Mouse (Mus musculus) lung, adult 2 months (tissue): ENCODE results near the gene Stk4. TPM values are rescaled to one million over a fixed set of nuclear protein-coding genes. Genes with fewer than 3 reads are reported as not detected.
"Not testable (repeated sequence)": the region's sequence is repeated elsewhere in the genome, so short reads cannot be mapped to it uniquely, and the experiment has no call there.

Source experiments
- DNase-seq: peaks from one replicate; pipeline ENCODE4 v3.0.0; 2022
- H3K4me1 ChIP-seq: fragments of 200-500 bp; 2 replicates; pipeline ENCODE4 v1.6.1; 2011; ENCODE audit warnings: low read length; ENCODE audit not compliant: control insufficient read depth, insufficient read depth
- H3K4me3 ChIP-seq: fragments of 200-500 bp; replicated peaks from 2 replicates; pipeline ENCODE3; 2011; ENCODE audit warnings: low read depth, mild to moderate bottlenecking, control low read depth, low read length; ENCODE audit errors: extremely low read depth
- CTCF ChIP-seq: fragments of 200-500 bp; IDR thresholded peaks from 2 replicates; pipeline ENCODE4 v1.5.1; 2011; ENCODE audit warnings: mild to moderate bottlenecking, low read length, control low read depth; ENCODE audit not compliant: insufficient read depth
- POLR2A ChIP-seq: fragments of 200-500 bp; IDR thresholded peaks from 2 replicates; pipeline ENCODE4 v1.6.1; 2011; ENCODE audit warnings: low read depth, mild to moderate bottlenecking, control low read depth, low read length, borderline replicate concordance; ENCODE audit errors: extremely low read depth
- WGBS: fragments of 180-500 bp; shearing (Covaris S2); methylation state at CpG from one replicate; pipeline ENCODE4 v1.1.7; 2018; 5-methylcytosine and 5-hydroxymethylcytosine counted together
- polyA plus RNA-seq: library from polyadenylated mRNA; depleted of rRNA; stranded (reverse); fragments of >200 nt; gene quantifications from 2 replicates; pipeline ENCODE4 v1.2.3, GENCODE M21; 2012

Gene Stk4
- polyA plus RNA-seq, 1 experiment: 31.3 TPM

DNA sequence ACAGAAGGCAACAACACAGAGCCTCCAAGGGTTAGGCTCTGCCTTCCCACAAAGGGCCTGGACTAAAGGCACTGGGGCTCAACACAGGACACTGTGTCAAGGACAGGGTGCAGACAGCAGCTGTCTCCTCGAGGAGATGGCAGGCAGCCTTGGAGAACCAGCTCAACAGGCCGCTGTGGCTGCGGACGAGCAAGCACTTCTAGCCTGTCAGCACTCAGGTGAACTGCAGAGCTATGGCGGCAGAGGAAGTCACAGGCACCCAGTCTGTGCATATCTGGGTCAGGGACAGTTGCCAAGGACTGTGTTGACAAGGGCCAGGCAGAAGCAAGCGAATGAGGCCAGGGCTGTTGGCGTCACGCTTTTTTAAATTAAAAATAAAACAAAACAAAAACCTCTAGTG is 16.4 kb upstream of the Stk4 start:
- DNase-seq: no peak
- TF ChIP-seq POLR2A (no peak), CTCF (no peak)
- no peaks in the 10 kb centered on the region for H3K4me1 ChIP-seq
- WGBS: 66% methylated on average over 8 of the region's 8 CpGs
- H3K4me3 ChIP-seq: no peak overlapping the region

DNA sequence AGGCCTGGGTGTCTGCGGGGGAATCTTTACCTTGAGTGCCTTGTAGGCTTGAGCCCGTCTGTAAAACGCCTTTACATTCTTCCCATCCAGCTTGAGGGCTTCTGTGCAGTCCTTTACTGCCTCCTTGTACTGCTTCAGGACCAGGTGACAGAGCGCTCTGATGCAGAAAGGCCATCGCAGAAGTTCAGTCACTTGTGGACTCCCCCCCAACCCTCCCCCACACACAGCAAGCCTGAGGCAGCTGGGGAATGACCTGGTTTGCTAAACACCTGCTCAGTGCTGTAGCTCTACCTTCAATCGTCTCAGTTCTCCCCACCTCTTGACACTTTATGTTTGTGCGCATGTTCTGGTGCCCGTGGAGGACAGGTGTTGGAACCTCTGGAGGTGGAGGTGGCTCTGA is 15.5 kb upstream of the Stk4 start:
- Histone ChIP-seq H3K4me1 (no peaks in the 10 kb centered on the region), H3K4me3 (no peak overlapping the region)
- DNase-seq: no peak
- no peak for TF ChIP-seq CTCF
- TF ChIP-seq POLR2A: no peak
- 96% methylated on average over 8 of the region's 8 CpGs for WGBS

DNA sequence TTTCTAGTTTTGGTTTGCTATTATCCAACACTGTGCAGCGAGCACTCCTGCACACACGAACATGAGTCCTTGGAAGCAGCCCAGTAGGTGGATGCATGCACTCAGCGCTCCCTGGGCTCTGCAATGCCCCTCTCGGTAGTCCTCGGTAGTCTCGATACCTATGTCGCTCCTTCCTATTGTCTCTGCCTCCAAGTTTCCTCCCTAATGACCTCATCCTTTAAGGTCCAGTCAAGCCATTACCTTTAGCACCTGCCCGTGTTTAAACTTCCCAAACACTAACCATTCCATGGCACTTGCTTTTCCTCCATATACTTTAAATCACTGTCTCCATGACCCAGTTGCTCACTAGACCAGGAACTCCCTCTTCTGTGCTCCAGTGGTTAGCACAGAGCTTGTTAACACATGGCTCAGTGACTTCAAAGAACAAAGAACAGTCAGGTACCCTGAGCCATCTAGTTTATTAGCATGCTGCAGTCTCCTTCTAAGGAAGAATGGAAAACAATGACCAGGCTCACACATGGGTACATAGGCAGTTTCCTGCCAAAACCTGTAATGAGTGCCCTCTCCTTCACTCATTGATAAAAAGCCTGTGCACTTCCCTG is 10.4 kb upstream of the Stk4 start:
- TF ChIP-seq POLR2A (no peak), CTCF (no peak)
- DNase-seq: no peak
- H3K4me3 ChIP-seq: no peak overlapping the region
- no peaks in the 10 kb centered on the region for H3K4me1 ChIP-seq
- WGBS: 87% methylated on average over 8 of the region's 8 CpGs

DNA sequence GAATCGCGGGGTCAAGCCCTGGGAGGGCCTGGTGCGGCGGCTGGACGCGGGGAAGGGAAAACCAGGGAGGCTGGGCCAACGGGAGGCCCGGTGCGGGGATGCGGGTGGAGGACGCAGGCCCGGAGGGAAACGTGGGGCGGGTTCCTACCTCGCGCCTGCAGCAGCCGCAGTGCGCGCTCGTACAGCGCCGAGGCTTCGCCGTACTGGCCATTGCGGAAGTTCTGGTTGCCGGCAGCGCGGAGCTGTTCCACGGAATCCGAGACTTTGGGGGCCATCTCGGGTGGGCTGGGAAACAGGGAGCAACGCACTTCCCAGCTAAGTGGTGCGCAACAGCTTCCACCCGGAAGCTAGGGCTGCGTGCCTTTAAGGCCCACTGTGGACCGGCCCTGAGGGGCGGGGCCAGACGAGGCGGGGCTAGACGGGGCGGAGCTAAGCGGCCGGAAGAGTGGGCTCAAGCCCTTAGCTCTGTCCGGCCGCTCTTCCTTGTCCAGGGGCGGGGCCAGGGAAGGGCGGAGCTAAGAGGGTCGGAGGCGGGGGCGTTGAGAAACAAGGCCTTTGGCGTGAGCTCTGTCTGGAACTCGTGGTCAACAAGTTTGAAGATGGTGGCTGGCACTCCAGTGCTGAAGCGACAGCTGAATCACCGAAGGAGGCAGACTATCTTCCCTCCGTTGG is 779 bp downstream of the Stk4 start, which contains the start of gene Tomm34:
TSS of gene Tomm34 (minus strand) at position 405 of the 672 bp plus-strand sequence.
- DNase-seq: peak; percentile 97
- WGBS: under 1% methylated on average over 55 of the region's 55 CpGs
- peak within 1 kb of the TSS; percentile 79 for H3K4me3 ChIP-seq
- TF ChIP-seq POLR2A (peak; percentile 99), CTCF (no peak)
- H3K4me1 ChIP-seq: peaks cover 6% of the 10 kb centered on the region

DNA sequence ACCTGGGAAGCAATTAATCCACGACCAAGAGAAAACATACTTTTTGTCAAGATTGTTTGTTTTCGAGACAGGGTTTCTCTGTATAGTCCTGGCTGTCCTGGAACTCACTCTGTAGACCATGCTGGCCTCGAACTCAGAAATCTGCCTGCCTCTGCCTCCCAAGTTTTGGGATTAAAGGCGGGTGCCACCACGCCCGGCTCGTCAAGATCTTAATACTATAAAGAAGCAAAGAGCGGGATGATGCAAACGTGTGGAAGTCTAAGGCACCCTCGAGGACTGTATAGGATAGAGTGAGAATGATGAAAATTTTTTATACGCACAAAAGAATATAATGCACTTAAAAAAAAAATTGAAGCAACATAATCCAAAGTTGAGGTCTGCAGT is 1.3 kb downstream of the Stk4 start:
- not testable (repeated sequence) for H3K4me1 ChIP-seq, H3K4me3 ChIP-seq, DNase-seq
- 74% methylated on average over 11 of the region's 11 CpGs for WGBS

DNA sequence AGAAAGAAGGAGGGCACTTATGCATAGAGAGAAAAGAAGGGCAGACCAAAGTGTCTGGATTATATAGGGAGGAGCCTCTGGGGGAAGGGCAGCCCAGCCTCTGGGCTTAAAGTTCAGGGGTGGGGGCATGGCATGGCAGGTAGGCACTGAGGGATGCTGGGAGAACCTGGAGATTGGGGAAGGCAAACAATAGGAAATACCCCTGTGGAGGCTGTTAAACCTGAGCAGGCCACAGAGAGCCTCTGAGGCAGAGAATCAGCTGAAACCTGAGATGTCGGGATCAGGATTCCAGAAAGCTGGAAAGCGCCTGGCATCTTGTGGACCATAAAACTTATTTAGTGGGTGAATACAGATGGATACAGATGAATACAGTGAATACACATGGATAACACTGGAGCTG is 2.0 kb downstream of the Stk4 start:
- no peak for TF ChIP-seq POLR2A
- TF ChIP-seq CTCF: no peak
- 96% methylated on average over 2 of the region's 2 CpGs for WGBS
- DNase-seq: no peak
- H3K4me1 ChIP-seq: peaks cover 9% of the 10 kb centered on the region
- no peak overlapping the region for H3K4me3 ChIP-seq

DNA sequence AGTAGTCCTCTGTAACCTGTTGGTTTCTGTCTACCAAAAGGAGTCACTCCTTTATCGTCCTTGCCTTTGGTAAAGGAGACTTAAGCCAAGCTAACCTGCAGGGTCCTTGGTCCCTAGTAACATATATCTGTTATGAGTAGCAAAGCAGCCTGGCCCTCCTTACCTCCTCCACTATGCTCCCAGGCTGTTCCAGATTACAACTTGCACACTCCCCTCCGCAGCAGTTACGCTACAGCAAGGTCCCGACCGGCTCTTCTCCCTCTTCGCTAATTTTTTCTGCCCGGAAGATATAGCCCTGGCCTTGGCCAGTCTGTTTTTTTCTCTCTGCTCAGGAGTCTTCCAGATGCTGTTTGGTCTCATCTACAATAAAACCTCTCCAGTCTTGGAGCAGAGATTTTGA is 3.0 kb downstream of the Stk4 start:
- 87% methylated on average over 7 of the region's 7 CpGs for WGBS
- no peak for DNase-seq
- Histone ChIP-seq H3K4me3 (no peak overlapping the region), H3K4me1 (peaks cover 10% of the 10 kb centered on the region)
- no peak for TF ChIP-seq CTCF
- TF ChIP-seq POLR2A: no peak

DNA sequence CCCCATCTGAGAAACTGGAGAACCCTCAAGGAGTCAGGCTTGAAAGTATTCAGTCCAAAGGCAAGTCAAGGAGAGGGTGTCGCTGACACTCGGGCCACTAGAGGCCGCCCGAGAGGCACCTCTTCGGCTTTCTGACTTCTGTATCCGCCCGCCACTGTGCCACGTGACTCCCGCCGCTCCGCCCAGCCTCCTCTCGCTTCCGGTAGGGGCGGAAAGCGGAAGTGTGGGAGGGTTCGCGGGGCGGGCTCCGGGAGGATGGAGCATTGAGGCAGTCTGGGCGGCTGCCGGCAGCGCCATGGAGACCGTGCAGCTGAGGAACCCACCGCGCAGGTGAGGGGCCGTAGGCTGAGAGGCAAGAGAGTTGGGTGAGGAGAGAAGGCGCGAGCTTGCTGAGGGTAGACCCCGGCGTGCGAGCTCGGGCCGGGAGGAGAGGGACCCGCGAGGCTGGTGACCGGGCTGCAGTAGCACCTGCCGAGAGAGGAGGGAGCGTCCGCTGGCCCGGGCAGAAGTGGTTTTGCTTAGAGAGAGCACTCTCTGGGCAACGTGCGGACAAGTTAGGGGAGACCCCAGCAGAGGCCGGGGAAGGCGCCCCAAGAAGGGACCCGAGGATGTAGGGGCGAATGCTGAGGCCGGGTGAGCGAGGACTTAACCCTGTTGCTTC is 3.9 kb downstream of the Stk4 start:
- Histone ChIP-seq H3K4me3 (peak overlapping the region; percentile 98), H3K4me1 (peaks cover 8% of the 10 kb centered on the region)
- under 1% methylated on average over 47 of the region's 48 CpGs for WGBS
- peak; percentile 98 for DNase-seq
- TF ChIP-seq CTCF (peak; percentile 69), POLR2A (peak; percentile 98)

DNA sequence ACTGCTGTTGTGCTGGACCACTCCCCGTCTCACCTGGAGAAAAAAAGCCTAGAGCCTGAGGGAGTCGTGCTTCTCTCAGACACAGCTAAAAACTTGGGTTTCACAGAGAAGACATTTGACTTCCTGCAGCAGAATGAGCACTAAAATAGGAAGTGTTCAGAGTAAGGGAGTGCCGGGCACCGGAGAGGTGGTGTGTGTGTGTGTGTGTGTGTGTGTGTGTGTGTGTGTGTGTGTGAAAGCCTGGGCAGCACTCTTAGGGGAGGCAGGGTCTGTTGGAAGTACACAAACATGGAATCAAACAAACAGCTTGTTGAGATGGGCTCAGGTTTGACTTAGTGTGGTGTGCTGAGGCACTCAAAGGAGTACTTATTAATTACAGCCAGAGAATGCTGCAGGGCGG is 5.0 kb downstream of the Stk4 start:
- TF ChIP-seq POLR2A (no peak), CTCF (no peak)
- peaks cover 4% of the 10 kb centered on the region; the same call in 1 of the 2 replicates for H3K4me1 ChIP-seq
- no peak for DNase-seq
- H3K4me3 ChIP-seq: peak overlapping the region; percentile 98
- 10% methylated on average over 5 of the region's 5 CpGs for WGBS

DNA sequence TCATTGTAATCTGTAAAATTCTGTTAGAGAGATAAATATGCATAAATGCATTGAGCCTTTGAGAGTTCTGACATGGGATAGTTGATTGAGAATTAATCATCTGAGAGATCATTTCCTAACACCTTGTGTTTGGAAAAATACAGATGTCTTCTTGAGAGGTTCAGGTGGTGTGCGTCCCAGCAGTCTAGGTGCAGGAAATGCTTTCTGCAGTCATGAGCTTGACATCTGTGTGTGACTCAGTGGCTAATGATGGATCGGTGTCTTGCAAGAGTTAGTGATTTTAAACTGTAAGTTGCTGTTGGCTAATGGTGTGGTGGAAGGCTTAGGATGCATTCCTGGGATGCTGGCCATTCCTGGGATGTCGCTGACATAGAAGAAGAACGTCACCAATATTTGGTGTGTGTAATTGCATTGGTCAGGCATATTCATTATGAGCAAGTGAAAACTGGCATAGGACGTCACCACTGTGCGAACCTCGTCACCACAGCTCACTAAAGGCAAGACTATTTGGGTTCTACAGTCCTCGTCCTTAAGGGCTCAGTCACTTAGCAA is 6.8 kb downstream of the Stk4 start:
- no peak for DNase-seq
- 50% methylated on average over 8 of the region's 8 CpGs for WGBS
- H3K4me3 ChIP-seq: no peak overlapping the region
- TF ChIP-seq CTCF: no peak
- no peak for TF ChIP-seq POLR2A
- H3K4me1 ChIP-seq: peaks cover 6% of the 10 kb centered on the region; the same call in 1 of the 2 replicates
